ENCODE assay signal across 20 mouse cellular contexts in genomic region chr14:98642661-98643331, GRCm38 (mm10).
A peak's percentile ranks its signal among the peaks of the same experiment; 100 is the strongest.
DNase-seq lines count a peak whose midpoint lies in the region; ATAC-seq lines count a peak whose summit lies in the region.
"Had no signal": no experiment of that assay in that cellular context is flagged by ENCODE, and none has a peak within 500 bp of the region (broad histone marks: within the 10 kb centered on the region; RNA-seq: fewer than 3 reads in every experiment).

No protein-coding gene starts in this region.

- no peak overlapping the region for H3K9ac ChIP-seq in hindbrain, embryonic 13.5 days
- H3K9ac ChIP-seq in hindbrain, embryonic 11.5 days (ENCODE audit: low read depth, low read length) = no peak overlapping the region
- H3K9ac ChIP-seq in neural tube, embryonic 11.5 days (ENCODE audit: low read length) = no peak overlapping the region
- no peak overlapping the region for H3K9ac ChIP-seq in neural tube, embryonic 15.5 days (replicated peaks)
- no peak overlapping the region for H3K9ac ChIP-seq in hindbrain, embryonic 15.5 days
- H3K9ac ChIP-seq in neural tube, embryonic 14.5 days (replicated peaks; ENCODE audit: low read depth, low read length) = no peak overlapping the region
- H3K9ac ChIP-seq: forebrain, embryonic 15.5 days had no signal

- 30% methylated on average over 4 of the region's 4 CpGs for WGBS in hindbrain, embryonic 13.5 days
- WGBS in hindbrain, embryonic 11.5 days = 50% methylated on average over 4 of the region's 4 CpGs
- WGBS in neural tube, embryonic 11.5 days = 43% methylated on average over 4 of the region's 4 CpGs
- WGBS in neural tube, embryonic 15.5 days = 19% methylated on average over 4 of the region's 4 CpGs
- 32% methylated on average over 4 of the region's 4 CpGs for WGBS in hindbrain, embryonic 15.5 days
- WGBS in neural tube, embryonic 14.5 days = 15% methylated on average over 4 of the region's 4 CpGs

- H3K4me1 ChIP-seq in hindbrain, embryonic 13.5 days (replicated peaks) = no peaks in the 10 kb centered on the region
- no peaks in the 10 kb centered on the region for H3K4me1 ChIP-seq in hindbrain, embryonic 11.5 days (replicated peaks; ENCODE audit: control insufficient read depth, insufficient read depth, low read length)
- H3K4me1 ChIP-seq in neural tube, embryonic 11.5 days (ENCODE audit: control insufficient read depth, insufficient read depth, low read length) = no peaks in the 10 kb centered on the region
- H3K4me1 ChIP-seq in neural tube, embryonic 15.5 days = 0 out of 2 replicates have a peak, but pooled peaks cover 3% of the 10 kb centered on the region
- 0 out of 2 replicates have a peak, but pooled peaks cover 4% of the 10 kb centered on the region for H3K4me1 ChIP-seq in hindbrain, embryonic 15.5 days (replicated peaks)
- H3K4me1 ChIP-seq in neural tube, embryonic 14.5 days (ENCODE audit: control insufficient read depth, insufficient read depth, low read length) = no peaks in the 10 kb centered on the region
- H3K4me1 ChIP-seq: forebrain, embryonic 15.5 days; heart, embryonic 10.5 days had no signal

- no peak for DNase-seq in hindbrain, embryonic 11.5 days (ENCODE audit: low spot score)
- no peak for DNase-seq in neural tube, embryonic 11.5 days (ENCODE audit: low spot score)
- no peak for DNase-seq in yolk sac, embryonic 10.5 days (ENCODE audit: low spot score)
- DNase-seq: adrenal gland, adult 2 months; adrenal gland, postnatal 25 days; cerebellum, adult 2 months; cerebellum, postnatal 10 days; gastrocnemius, postnatal 36 days; heart, adult 11 months; heart, postnatal 10 days had no signal

- no peaks in the 10 kb centered on the region for H3K9me3 ChIP-seq in hindbrain, embryonic 13.5 days
- no peaks in the 10 kb centered on the region for H3K9me3 ChIP-seq in hindbrain, embryonic 11.5 days (ENCODE audit: control insufficient read depth, low read length)
- no peaks in the 10 kb centered on the region for H3K9me3 ChIP-seq in neural tube, embryonic 11.5 days (ENCODE audit: control insufficient read depth, low read length)
- no peaks in the 10 kb centered on the region for H3K9me3 ChIP-seq in neural tube, embryonic 15.5 days (replicated peaks)
- H3K9me3 ChIP-seq in hindbrain, embryonic 15.5 days = no peaks in the 10 kb centered on the region
- H3K9me3 ChIP-seq in neural tube, embryonic 14.5 days (ENCODE audit: control insufficient read depth, low read length) = no peaks in the 10 kb centered on the region
- H3K9me3 ChIP-seq: embryonic facial prominence, embryonic 10.5 days; forebrain, embryonic 15.5 days; heart, embryonic 10.5 days had no signal

- 0 out of 2 replicates have a peak, but pooled peaks cover 7% of the 10 kb centered on the region for H3K27me3 ChIP-seq in hindbrain, embryonic 13.5 days
- H3K27me3 ChIP-seq in hindbrain, embryonic 11.5 days (ENCODE audit: control insufficient read depth, insufficient read depth, low read length) = no peaks in the 10 kb centered on the region
- no peaks in the 10 kb centered on the region for H3K27me3 ChIP-seq in neural tube, embryonic 11.5 days (ENCODE audit: control insufficient read depth, insufficient read depth, low read length)
- H3K27me3 ChIP-seq in neural tube, embryonic 15.5 days (replicated peaks) = no peaks in the 10 kb centered on the region
- H3K27me3 ChIP-seq in hindbrain, embryonic 15.5 days = no peaks in the 10 kb centered on the region
- no peaks in the 10 kb centered on the region for H3K27me3 ChIP-seq in neural tube, embryonic 14.5 days (ENCODE audit: control insufficient read depth, insufficient read depth, low read length)
- H3K27me3 ChIP-seq: CH12.LX; forebrain, embryonic 15.5 days; Patski had no signal

- no peak overlapping the region for H3K4me3 ChIP-seq in hindbrain, embryonic 13.5 days
- H3K4me3 ChIP-seq in hindbrain, embryonic 11.5 days (ENCODE audit: low read depth, low read length) = no peak overlapping the region
- H3K4me3 ChIP-seq in neural tube, embryonic 11.5 days (ENCODE audit: low read depth, low read length) = no peak overlapping the region
- no peak overlapping the region for H3K4me3 ChIP-seq in neural tube, embryonic 15.5 days (replicated peaks)
- H3K4me3 ChIP-seq in hindbrain, embryonic 15.5 days = no peak overlapping the region
- H3K4me3 ChIP-seq in neural tube, embryonic 14.5 days (ENCODE audit: low read depth, low read length) = no peak overlapping the region
- H3K4me3 ChIP-seq: embryonic facial prominence, embryonic 10.5 days; forebrain, embryonic 15.5 days; heart, embryonic 10.5 days had no signal

- ATAC-seq in hindbrain, embryonic 13.5 days (ENCODE audit: low FRiP score) = peak; percentile 54; the same call in 1 of the 2 replicates
- no peak for ATAC-seq in hindbrain, embryonic 11.5 days (ENCODE audit: low FRiP score)
- peak; percentile 56; the same call in 1 of the 2 replicates for ATAC-seq in neural tube, embryonic 11.5 days (ENCODE audit: insufficient read depth, low FRiP score, low TSS enrichment)
- no peak; the same call in 1 of the 2 replicates for ATAC-seq in neural tube, embryonic 15.5 days (ENCODE audit: low FRiP score)
- peak; percentile 54; the same call in 1 of the 2 replicates for ATAC-seq in hindbrain, embryonic 15.5 days (ENCODE audit: low FRiP score, low read depth)
- peak; percentile 73; the same call in 1 of the 2 replicates for ATAC-seq in neural tube, embryonic 14.5 days (ENCODE audit: low read depth)
- ATAC-seq: activated CD4-positive, CD25-positive, alpha-beta regulatory T cell, adult 4 months; forebrain, embryonic 15.5 days; Patski had no signal

- H3K27ac ChIP-seq in hindbrain, embryonic 13.5 days = no peak overlapping the region
- H3K27ac ChIP-seq in hindbrain, embryonic 11.5 days (ENCODE audit: low read depth, low read length) = no peak overlapping the region
- H3K27ac ChIP-seq in neural tube, embryonic 11.5 days (ENCODE audit: low read depth, low read length) = no peak overlapping the region
- H3K27ac ChIP-seq in neural tube, embryonic 15.5 days (replicated peaks) = no peak overlapping the region
- H3K27ac ChIP-seq in hindbrain, embryonic 15.5 days (replicated peaks) = no peak overlapping the region
- H3K27ac ChIP-seq in neural tube, embryonic 14.5 days (ENCODE audit: low read depth, low read length) = no peak overlapping the region
- H3K27ac ChIP-seq: embryonic facial prominence, embryonic 10.5 days; forebrain, embryonic 15.5 days; heart, embryonic 10.5 days had no signal

- H3K36me3 ChIP-seq in hindbrain, embryonic 13.5 days = no peaks in the 10 kb centered on the region
- no peaks in the 10 kb centered on the region for H3K36me3 ChIP-seq in hindbrain, embryonic 11.5 days (ENCODE audit: control insufficient read depth, insufficient read depth, low read length)
- H3K36me3 ChIP-seq in neural tube, embryonic 11.5 days (ENCODE audit: control insufficient read depth, insufficient read depth, low read length) = no peaks in the 10 kb centered on the region
- no peaks in the 10 kb centered on the region for H3K36me3 ChIP-seq in neural tube, embryonic 15.5 days
- H3K36me3 ChIP-seq in hindbrain, embryonic 15.5 days = no peaks in the 10 kb centered on the region
- H3K36me3 ChIP-seq in neural tube, embryonic 14.5 days (ENCODE audit: control insufficient read depth, insufficient read depth, low read length) = no peaks in the 10 kb centered on the region
- H3K36me3 ChIP-seq: embryonic facial prominence, embryonic 10.5 days; forebrain, embryonic 15.5 days; heart, embryonic 10.5 days had no signal

- H3K4me2 ChIP-seq in hindbrain, embryonic 13.5 days = no peak overlapping the region
- no peak overlapping the region for H3K4me2 ChIP-seq in hindbrain, embryonic 11.5 days (replicated peaks; ENCODE audit: low read depth, low read length)
- H3K4me2 ChIP-seq in neural tube, embryonic 11.5 days (ENCODE audit: low read depth) = no peak overlapping the region
- no peak overlapping the region for H3K4me2 ChIP-seq in neural tube, embryonic 15.5 days
- H3K4me2 ChIP-seq in hindbrain, embryonic 15.5 days = no peak overlapping the region
- no peak overlapping the region for H3K4me2 ChIP-seq in neural tube, embryonic 14.5 days (ENCODE audit: low read depth, low read length)
- H3K4me2 ChIP-seq: forebrain, embryonic 15.5 days had no signal

Comparison
In these comparisons a context has a peak if more than half of its experiments do, and no peak if none do; other contexts are left out.
1. ATAC-seq: peak in hindbrain, embryonic 13.5 days (single experiment), neural tube, embryonic 11.5 days (single experiment), hindbrain, embryonic 15.5 days (single experiment) and neural tube, embryonic 14.5 days (single experiment); none in hindbrain, embryonic 11.5 days (single experiment) and neural tube, embryonic 15.5 days (single experiment).